Mouse (Mus musculus) left cerebral cortex, adult 11 months (tissue): ENCODE measurements at regions not wholly inside any gene's neighbourhood (a gene's known extent, or its start where the extent isn't known, plus 50 kb on each side); places are given as distances from the start of the nearest gene placed in this dataset.
A peak's percentile ranks its signal among the peaks of the same experiment; 100 is the strongest.

ENCODE experiments used
- DNase-seq: peaks from one replicate; pipeline ENCODE4 v3.0.0; 2022; ENCODE audit warnings: low spot score

DNA sequence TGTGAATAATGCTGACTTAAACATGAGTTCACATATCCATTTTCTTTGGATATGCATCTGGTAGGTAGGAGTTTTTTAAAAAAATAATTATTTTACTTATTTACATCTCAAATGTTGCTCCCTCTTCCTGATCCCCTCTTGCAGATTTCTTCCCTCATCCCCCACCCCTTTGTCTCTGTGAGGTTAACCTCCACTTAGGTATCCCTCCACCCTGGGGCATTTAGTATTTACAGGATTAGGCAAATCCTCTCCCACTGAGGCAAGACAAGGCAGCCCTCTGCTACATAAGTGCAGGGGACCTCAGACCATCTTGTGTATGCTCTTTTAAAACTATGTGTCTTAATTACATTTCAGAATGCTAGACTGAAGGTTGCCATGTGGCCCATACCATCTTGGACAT is 155.2 kb upstream of the Shcbp1 start:
- DNase-seq, result no peak

DNA sequence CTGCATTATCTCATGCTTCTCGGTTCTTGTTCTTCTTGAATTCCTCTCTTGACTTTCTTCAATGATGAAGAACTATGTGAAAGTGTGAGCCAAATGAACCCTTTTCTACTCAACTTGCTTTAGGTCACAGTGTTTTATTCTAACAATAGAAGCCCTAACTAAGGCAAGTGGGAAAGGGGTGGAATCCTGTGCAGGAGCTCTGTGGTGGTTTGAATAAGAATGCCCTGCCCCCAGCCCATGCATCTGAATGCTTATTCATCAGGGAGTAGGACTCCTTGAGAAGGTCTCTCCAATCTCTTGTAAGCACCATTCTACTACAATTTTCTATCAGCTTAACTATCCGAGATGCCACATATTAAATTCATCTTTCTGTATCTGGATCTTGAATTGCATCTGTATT is 154.7 kb upstream of the Shcbp1 start:
- DNase-seq, result no peak

DNA sequence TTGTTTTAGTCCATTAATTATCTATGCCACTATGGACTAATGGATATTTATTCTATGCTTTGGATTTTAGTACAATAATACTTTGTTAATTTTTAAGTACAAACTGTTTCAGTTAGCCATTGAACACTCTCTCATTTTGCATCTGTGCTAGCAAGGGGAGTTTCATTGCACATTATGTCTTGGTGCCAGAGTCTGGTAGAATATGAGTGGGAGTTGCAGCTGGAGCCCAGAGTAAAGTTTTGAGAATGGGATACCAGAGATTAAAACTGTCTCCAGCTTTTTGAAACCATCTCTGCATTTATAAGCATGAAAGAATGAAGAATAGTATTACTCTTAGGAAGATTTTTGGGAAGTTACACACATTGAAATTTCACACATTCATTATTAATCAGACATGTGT is 137.1 kb upstream of the Shcbp1 start:
- peak; percentile 5 for DNase-seq

DNA sequence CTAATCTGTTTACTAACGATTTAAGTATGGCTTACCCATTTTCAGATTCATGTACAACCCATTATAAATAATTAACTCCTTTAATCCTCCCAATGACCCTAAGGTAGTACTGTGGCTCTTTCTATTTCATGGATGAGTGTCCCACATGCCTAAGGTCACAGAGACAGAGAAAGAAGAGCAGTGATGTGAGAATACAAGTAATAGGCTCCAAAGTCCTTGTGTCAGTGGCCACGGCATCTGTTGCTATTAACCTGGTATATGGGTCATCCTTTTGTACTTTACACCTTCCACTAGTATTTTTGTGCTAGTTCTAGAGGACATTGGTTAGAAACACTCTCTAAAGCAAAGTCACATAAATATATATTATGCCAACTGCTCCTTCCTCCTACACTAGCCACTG is 115.7 kb upstream of the Shcbp1 start:
- DNase-seq, result no peak

DNA sequence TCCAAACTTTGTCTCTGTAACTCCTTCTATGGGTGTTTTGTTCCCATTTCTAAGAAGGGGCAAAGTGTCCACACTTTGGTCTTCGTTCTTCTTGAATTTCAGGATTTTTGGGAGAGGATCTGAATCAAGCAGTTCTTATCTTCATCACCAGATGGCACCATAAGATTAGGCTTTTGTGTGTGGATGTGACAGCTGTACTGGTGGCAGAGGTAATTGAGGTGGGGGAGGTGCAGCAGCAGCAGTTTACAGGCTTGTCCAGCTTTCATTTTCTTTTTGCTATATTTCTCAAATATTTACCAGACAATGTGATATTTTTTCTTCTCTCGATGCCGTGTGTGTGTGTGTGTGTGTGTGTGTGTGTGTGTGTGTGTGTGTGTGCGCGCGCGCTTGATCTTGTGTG is 89.4 kb upstream of the Shcbp1 start:
- peak; percentile 12 for DNase-seq

DNA sequence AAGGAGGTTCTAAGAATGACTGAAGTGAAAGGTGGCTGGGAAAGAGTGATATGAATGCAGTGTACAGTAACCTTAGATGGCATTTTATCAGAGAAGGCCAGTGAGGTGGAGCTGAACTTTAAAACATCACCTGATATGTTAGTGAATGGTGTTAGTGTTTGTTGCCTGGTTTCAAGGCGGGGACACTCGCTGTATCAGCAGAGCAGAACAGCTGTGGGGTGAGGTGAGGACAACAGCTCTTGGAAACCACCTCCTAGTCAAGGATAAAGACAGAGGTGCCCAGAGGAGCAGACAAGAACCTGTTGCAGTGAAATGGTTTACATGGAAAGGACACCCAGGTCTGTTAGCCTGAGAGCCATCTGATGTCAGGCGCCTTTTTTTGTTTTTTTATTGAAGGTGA is 59.7 kb upstream of the Shcbp1 start:
- DNase-seq, result no peak

DNA sequence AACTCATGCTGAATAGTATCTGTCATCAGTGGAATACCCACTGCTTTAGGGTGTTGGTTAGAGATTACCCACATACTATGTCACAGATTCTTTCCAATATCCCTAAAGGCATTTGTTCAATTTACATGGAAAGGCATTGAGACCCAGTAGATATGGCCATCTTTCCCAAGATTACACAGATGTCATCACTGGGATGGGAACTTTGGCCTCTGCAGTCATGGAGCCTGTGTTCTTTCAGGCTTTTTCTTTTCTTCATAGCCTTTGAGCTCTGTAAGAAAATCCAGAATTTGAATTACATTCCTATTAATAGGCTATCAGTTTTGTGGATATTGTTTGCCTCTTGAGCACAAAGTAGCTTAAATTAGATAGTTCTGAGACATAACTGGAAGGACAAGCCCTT is 59.2 kb upstream of the Shcbp1 start:
- DNase-seq, result no peak

DNA sequence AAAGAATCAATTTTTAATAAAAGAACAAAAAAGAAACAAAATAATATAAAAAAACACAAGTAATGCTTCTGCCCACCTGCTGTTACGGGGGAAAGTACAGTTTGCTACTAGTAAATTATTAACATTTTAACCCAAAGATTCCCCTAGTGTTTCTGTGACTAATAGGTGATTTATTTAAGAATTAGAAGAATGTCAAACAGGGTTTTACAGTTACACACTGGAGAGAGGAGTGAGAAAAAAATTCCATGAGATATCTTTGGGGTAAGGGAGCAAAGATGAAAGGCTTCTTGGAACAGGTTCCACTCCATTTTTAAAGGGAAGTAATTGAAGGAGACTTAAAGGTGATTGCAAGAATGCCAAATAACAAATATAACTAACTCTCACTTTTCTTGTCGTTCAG is 58.4 kb upstream of the Shcbp1 start:
- DNase-seq, result no peak

DNA sequence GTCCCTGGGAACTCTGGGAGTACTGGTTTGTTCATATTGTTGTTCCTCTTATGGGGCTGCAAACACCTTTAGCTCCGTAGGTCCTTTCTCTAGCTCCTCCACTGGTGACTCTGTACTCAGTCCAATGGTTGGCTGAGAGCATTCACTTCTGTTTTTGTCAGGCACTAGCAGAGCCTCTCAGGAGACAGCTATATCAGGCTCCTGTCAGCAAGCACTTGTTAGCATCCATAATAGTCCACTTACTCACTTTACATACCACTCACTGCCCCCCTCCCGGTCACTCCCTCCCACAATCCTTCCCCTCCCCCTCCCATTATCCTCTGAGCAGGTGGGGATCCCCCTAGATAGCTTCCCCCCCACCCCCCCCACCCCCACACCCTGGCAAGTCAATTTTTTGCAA is 57.3 kb upstream of the Shcbp1 start:
- DNase-seq, result no peak
